Mouse (Mus musculus): ENCODE results near the gene Zc3h18. TPM values are rescaled to one million over a fixed set of nuclear protein-coding genes. Genes with fewer than 3 reads are reported as not detected.

The Zc3h18 gene
- total RNA-seq, 2 experiments from 2014 or later: 35.4 to 39.2 TPM

DNA sequence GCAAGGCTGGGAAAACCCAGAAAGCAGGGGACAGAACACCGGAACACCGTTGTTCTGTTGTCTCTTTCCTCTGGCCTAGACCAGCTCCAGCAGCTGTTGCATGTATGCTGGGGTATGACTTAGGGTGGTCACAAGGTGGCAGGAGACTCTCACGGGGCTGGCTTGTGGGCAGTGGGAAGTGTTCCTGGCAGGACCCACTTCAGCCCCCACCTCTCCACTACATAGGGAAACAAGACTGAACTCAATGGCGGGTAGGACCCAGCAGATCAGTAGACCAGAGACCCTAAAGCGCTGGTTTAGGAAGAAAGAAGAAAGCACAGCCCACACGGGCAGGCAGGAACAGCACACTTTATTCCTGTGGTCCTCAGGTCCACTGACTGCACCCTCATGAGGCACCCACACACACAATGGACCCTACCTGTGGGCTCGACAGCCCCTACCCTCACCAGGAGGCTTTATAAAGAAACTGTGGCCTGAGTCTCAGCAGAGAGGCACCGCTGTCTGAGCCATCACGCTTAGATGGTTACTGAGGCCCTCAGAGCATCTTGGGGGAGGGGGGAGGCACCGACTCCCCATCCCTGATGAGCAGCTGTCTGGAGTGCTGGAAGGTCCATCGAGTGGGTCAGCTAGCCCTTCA is 57.0 kb downstream of the Zc3h18 start:
- DNase-seq (ENCODE audit: low spot score in 2 of 2): no peak

GRCm38 (mm10) chr8:122435375-122435774 is 59.0 kb downstream of the Zc3h18 start:
- DNase-seq (ENCODE audit: low spot score in 2 of 2): no peak

- no peak for DNase-seq (ENCODE audit: low spot score in 2 of 2)
Measured at GRCm38 (mm10) chr8:122436146-122436545, 59.7 kb downstream of the Zc3h18 start.

DNA sequence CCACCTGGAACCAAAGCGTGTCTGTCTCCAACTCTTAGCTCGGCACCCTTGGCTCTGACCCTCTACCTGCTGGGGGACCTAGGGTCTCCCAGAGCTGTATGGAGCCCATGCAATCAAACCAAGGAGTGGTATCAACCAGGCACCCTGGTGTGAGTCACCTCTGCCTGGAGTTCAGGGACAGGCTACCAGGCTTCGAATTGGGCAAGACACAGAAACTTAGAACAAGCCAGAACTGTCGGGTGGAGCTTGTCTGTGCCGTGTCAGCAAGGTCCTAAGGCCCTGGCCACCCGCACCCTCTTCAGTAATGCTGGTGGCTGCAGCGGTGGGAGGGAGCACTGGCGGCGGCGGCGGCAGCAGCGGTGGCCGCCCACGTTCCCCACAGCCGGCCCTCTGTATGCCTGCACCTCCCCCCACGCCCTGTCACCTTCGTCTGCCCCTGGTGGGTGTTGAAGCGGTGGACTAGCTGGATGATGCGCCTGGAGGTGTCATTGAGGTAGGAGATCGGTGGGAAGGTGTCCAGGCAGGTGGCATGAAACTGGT is 60.2 kb downstream of the Zc3h18 start:
- no peak for DNase-seq (ENCODE audit: low spot score in 2 of 2)

- no peak for DNase-seq (ENCODE audit: low spot score in 2 of 2)
Measured at GRCm38 (mm10) chr8:122437708-122438331, 61.4 kb downstream of the Zc3h18 start.

GRCm38 (mm10) chr8:122439336-122439735 is 62.9 kb downstream of the Zc3h18 start:
- DNase-seq (ENCODE audit: low spot score in 2 of 2): no peak

GRCm38 (mm10) chr8:122441326-122441725 is 64.9 kb downstream of the Zc3h18 start:
- DNase-seq (ENCODE audit: low spot score in 2 of 2): no peak

- no peak for DNase-seq (ENCODE audit: low spot score in 2 of 2)
Measured at GRCm38 (mm10) chr8:122442356-122442755, 65.9 kb downstream of the Zc3h18 start.

- DNase-seq (ENCODE audit: low spot score in 2 of 2): no peak
Measured at GRCm38 (mm10) chr8:122442781-122443180, 66.4 kb downstream of the Zc3h18 start.

- DNase-seq (ENCODE audit: low spot score in 2 of 2): peak; percentile 98 to 100
Measured at GRCm38 (mm10) chr8:122443262-122444006, 67.0 kb downstream of the Zc3h18 start, which contains the start of gene Mvd. Gene Mvd (minus strand): TSS chr8:122443422.

GRCm38 (mm10) chr8:122444058-122444748 is 67.8 kb downstream of the Zc3h18 start:
- DNase-seq (ENCODE audit: low spot score in 2 of 2): peak; percentile 85 to 91

DNA sequence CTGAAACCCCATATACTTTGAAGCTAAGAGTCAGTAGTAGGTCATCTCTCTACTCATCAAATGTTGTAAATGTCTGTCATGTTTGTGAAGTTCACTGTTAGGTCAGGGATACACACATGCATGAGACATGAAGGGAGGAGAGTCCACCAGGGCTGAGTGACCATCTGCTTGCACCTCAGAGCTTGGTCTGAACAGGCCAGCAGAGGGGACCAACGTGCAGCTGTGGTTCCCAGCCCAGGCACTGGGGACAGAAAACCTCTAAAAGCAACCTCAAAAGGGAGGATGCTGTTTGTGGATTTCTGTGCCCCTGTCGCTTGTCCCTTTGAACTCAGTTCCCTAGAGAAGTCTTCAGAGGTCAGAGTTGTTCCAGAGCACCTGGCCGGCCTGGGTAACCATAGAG is 68.8 kb downstream of the Zc3h18 start:
- DNase-seq (ENCODE audit: low spot score in 2 of 2): no peak

DNA sequence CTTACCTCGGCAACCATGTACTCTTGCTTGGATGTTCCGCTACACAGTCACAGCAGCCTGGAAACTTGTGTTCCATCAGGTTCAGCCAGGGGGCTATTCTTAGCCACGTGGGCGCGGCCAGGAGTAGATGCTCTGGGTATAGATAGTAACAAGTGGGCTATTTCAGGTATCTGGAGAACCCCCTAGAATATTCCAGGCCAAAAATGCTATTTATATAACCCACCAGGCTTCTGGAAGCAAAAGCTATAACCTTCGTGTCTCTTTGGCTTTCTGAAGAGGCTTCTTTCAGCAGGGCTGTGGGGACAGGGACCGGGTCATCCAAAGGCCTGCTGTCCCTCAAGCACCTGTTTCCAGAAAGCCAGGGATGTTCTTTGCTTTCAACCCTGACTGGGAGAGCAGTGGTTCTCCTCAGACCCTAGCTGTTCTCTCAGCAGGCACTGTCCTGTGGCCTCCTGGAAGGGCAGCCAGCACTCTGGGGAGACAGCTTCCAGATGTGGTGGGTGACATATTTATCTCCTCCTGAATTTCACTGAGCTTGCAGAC is 74.8 kb downstream of the Zc3h18 start:
- no peak for DNase-seq (ENCODE audit: low spot score in 2 of 2)

GRCm38 (mm10) chr8:122452154-122452553 is 75.7 kb downstream of the Zc3h18 start:
- DNase-seq (ENCODE audit: low spot score in 2 of 2): no peak

DNA sequence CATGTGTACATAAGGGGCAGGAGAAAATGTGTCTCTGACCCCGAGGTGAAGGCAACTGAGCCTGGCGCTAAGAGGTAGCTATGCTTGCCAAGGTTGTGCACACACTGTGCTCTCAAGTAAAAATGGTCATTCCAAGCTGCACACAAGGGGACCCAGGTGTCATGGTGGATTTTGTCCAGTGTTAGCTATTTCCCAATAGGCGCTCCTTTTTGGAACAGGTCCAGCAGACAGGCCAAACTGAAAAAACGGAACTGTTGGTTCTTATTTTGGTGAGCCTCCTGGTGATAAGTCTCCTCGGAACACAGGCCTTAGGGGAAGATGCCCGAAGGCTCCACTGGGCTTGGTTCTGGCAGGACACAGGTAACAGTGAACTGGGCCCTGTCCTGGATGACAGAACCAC is 78.0 kb downstream of the Zc3h18 start:
- no peak for DNase-seq (ENCODE audit: low spot score in 2 of 2)

DNA sequence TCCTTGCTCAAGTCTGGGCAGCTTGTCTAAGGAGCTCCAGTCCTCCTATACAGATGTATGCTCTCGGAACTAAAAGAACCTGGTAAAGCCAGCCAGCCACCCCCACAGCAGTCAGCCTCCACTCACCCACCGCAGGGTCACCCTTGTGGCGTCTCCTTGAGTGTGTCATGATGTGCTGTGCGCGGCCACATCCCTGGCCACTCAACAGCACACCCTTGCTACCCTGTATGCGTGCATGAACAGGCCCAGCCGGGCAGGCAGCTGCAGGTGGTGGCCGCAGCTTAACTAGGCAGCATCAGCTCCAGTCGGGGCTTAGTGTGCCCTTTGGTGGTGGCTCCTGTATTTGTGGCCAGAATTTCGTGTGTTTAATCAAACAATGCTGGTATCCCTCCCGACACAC is 80.8 kb downstream of the Zc3h18 start:
- DNase-seq (ENCODE audit: low spot score in 2 of 2): no peak

DNA sequence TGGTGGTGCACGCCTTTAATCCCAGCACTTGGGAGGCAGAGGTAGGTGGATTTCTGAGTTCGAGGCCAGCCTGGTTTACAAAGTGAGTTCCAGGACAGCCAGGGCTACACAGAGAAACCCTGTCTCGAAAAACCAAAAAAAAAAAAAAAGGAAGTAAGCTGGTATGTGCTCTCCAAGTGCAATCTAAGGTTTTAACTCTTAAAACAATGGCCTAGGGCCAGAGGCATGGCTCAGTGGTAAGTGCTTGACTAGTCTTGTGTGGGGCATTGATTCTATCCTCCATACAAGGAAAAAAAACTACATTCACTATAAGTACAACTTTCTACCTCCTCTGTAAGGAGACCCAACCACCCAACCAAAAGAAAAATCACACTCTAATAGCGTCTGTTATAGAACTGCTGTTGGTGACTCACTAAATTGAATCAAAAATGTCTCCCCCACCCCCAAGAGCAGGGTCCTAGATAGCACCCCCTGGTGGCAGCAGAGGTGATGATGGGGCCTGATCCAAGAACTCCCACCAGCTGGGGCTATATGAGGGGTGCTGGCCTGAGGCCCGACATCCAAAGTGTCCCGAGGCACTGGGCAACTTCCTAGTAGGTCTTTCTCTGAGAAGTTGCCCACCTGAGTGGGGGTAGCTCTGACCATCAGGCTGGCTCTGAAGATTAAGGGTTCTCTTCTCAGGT is 83.0 kb downstream of the Zc3h18 start:
- DNase-seq (ENCODE audit: low spot score in 2 of 2): no peak

DNA sequence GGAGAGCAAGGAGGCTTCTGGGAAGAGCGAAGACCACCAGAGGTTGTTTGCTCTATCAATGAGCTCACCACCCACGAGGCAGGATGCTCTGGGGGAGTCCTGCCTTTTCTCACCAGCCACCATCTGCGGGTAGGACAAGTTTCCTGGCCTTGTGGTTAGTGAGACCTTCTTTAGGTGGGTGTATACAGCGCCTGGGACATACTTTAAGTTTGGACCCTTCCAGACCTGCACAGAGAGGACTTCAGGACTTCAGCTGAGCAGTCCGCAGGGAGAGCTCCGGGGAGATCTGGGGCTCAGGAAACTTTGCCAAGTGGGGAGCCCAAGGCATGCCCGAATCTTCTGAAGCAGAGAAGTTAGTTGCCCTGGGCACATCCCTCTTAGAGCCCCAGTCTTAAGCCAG is 83.6 kb downstream of the Zc3h18 start:
- DNase-seq (ENCODE audit: low spot score in 2 of 2): no peak

DNA sequence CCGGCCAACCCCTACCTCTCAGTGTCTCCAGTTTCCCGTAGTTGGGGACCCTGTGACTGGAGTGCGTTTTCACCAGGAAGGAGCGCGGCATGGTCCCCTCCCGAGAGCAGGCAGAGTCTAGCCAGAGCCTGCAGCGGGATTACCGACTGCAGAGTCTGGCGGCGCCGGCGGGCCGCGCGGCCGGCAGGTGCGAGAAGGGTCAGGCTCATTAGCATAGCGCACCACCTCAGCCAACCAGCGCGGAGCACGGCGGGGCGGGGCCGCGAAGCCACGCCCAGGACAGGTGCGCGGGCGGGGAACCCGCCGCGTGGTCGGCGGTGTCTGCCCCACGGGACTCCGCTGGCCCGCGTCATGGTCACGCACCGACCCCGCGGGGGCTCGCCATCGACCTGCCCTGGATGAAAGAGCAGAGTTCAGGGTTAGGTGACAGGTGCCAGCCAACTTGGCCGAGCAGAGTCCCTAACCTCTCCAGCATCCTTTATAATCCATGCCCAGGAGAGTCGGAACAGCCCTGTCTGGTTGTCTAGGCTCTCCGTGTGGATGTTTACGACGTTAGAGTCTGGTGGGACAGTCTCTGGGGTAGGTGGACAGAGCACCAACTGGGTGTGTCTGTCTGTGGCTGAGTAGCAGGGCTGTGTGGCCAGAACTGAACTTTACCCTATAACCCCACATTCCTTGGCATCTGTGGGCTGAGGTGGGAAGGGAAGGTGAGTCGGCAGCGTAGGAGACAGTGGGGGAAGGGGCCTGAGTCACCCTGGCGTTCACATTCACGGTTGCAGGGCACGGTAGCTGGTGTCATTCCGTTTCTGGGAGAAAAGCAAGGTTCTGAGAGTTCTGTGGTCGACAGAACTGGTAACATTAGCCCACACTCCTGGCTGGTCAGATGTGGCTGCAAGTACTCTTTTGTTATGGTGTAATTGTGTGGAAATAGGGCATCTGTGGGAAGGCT is 84.4 kb downstream of the Zc3h18 start, which contains the start of gene Snai3:
TSS of gene Snai3 (minus strand) at position 210 of the 949 bp plus-strand sequence.
- no peak for DNase-seq (ENCODE audit: low spot score in 2 of 2)

All from layer of hippocampus, postnatal 14 days (tissue).